Mouse (Mus musculus) limb, embryonic 13.5 days (tissue): ENCODE data around the gene Vma21. TPM values are rescaled to one million over a fixed set of nuclear protein-coding genes. Genes with fewer than 3 reads are reported as not detected.

Source experiments
- polyA plus RNA-seq: library from polyadenylated mRNA; unstranded; fragments of >200 nt; fragmentation: Nextera tagmentation; extraction: Ambion mirVana; gene quantifications from 2 replicates; pipeline ENCODE4 v1.2.1, GENCODE M21; 2015

The Vma21 gene
- polyA plus RNA-seq, 1 experiment from 2014 or later = 38.8 TPM

Other genes with a start within 250 kb of the Vma21 start
- 0.88 and 1.4 TPM in 2 replicates for gene Gpr50, start 152.3 kb upstream of the Vma21 start, polyA plus RNA-seq
- not detected in 2 replicates for gene Gm1141, start 105.1 kb downstream of the Vma21 start, polyA plus RNA-seq
- 11.6 and 13.0 TPM in 2 replicates for gene Prrg3, start 146.7 kb downstream of the Vma21 start, polyA plus RNA-seq
- gene Fate1, start 157.1 kb downstream of the Vma21 start, polyA plus RNA-seq = not detected in 2 replicates
- gene Cnga2, start 175.9 kb downstream of the Vma21 start, polyA plus RNA-seq = 0.06 and 0.19 TPM in 2 replicates